10 mouse cellular contexts compared by ENCODE assay signal in genomic region chr10:19362861-19363260, GRCm38 (mm10). TPM values are rescaled to one million over a fixed set of nuclear protein-coding genes. Genes with fewer than 3 reads are reported as not detected.
DNase-seq lines count a peak whose midpoint lies in the region; ATAC-seq lines count a peak whose summit lies in the region.
"Had no signal": no experiment of that assay in that cellular context is flagged by ENCODE, and none has a peak within 500 bp of the region (broad histone marks: within the 10 kb centered on the region; RNA-seq: fewer than 3 reads in every experiment).

No protein-coding gene starts in this region.

- H3K36me3 ChIP-seq in kidney, embryonic 14.5 days (ENCODE audit: control insufficient read depth, insufficient read depth, low read length), result no peaks in the 10 kb centered on the region
- no peaks in the 10 kb centered on the region for H3K36me3 ChIP-seq in embryonic facial prominence, embryonic 13.5 days
- H3K36me3 ChIP-seq in hindbrain, embryonic 14.5 days (replicated peaks; ENCODE audit: control insufficient read depth, insufficient read depth), result no peaks in the 10 kb centered on the region
- no peaks in the 10 kb centered on the region for H3K36me3 ChIP-seq in midbrain, embryonic 15.5 days (replicated peaks)

- H3K4me2 ChIP-seq in kidney, embryonic 14.5 days (replicated peaks; ENCODE audit: low read depth, low read length), result peak overlapping the region; percentile 33
- H3K4me2 ChIP-seq in embryonic facial prominence, embryonic 13.5 days, result peak overlapping the region; percentile 26; the same call in 1 of the 2 replicates
- peak overlapping the region; percentile 33 for H3K4me2 ChIP-seq in hindbrain, embryonic 14.5 days (replicated peaks)
- peak overlapping the region; percentile 36; the same call in 1 of the 2 replicates for H3K4me2 ChIP-seq in midbrain, embryonic 15.5 days

- H3K9ac ChIP-seq in kidney, embryonic 14.5 days (ENCODE audit: low read depth, low read length), result no peak overlapping the region
- H3K9ac ChIP-seq in embryonic facial prominence, embryonic 13.5 days, result no peak overlapping the region
- H3K9ac ChIP-seq in hindbrain, embryonic 14.5 days, result no peak overlapping the region
- H3K9ac ChIP-seq in midbrain, embryonic 15.5 days, result no peak overlapping the region

- no peaks in the 10 kb centered on the region for H3K4me1 ChIP-seq in kidney, embryonic 14.5 days (ENCODE audit: control insufficient read depth, insufficient read depth, low read length)
- H3K4me1 ChIP-seq in embryonic facial prominence, embryonic 13.5 days, result 0 out of 2 replicates have a peak, but pooled peaks cover 3% of the 10 kb centered on the region
- no peaks in the 10 kb centered on the region for H3K4me1 ChIP-seq in hindbrain, embryonic 14.5 days (replicated peaks; ENCODE audit: control insufficient read depth, insufficient read depth, low read length)
- H3K4me1 ChIP-seq in midbrain, embryonic 15.5 days, result peaks cover 6% of the 10 kb centered on the region; the same call in 1 of the 2 replicates

- 1% methylated on average over 17 of the region's 17 CpGs for WGBS in kidney, embryonic 14.5 days
- under 1% methylated on average over 17 of the region's 17 CpGs for WGBS in embryonic facial prominence, embryonic 13.5 days
- 2% methylated on average over 17 of the region's 17 CpGs for WGBS in hindbrain, embryonic 14.5 days
- WGBS in midbrain, embryonic 15.5 days, result 1% methylated on average over 17 of the region's 17 CpGs

- DNase-seq in kidney, adult 11 months, result no peak
- DNase-seq in hindbrain, embryonic 14.5 days (ENCODE audit: low spot score), result no peak
- no peak for DNase-seq in frontal cortex, postnatal 10 days (ENCODE audit: low spot score in 2 of 2)
- no peak for DNase-seq in thymus, postnatal 14 days
- no peak for DNase-seq in cerebellum, adult 11-12 months
- DNase-seq: adrenal gland, postnatal 25 days; lung, postnatal 10 days had no signal

- ATAC-seq in kidney, embryonic 14.5 days (ENCODE audit: low FRiP score, low TSS enrichment), result no peak
- no peak for ATAC-seq in embryonic facial prominence, embryonic 13.5 days (ENCODE audit: insufficient number of reproducible peaks, insufficient read depth, low FRiP score, low TSS enrichment, low read depth)
- no peak for ATAC-seq in hindbrain, embryonic 14.5 days (ENCODE audit: low FRiP score)
- ATAC-seq in midbrain, embryonic 15.5 days (replicated peaks), result no peak

- H3K9me3 ChIP-seq in kidney, embryonic 14.5 days (ENCODE audit: control insufficient read depth, low read length), result no peaks in the 10 kb centered on the region
- no peaks in the 10 kb centered on the region for H3K9me3 ChIP-seq in embryonic facial prominence, embryonic 13.5 days
- H3K9me3 ChIP-seq in hindbrain, embryonic 14.5 days (ENCODE audit: control insufficient read depth, low read length), result no peaks in the 10 kb centered on the region
- no peaks in the 10 kb centered on the region for H3K9me3 ChIP-seq in midbrain, embryonic 15.5 days

- peaks cover 63% of the 10 kb centered on the region for H3K27me3 ChIP-seq in kidney, embryonic 14.5 days (ENCODE audit: control insufficient read depth, insufficient read depth, low read length)
- H3K27me3 ChIP-seq in embryonic facial prominence, embryonic 13.5 days, result peaks cover 95% of the 10 kb centered on the region
- peaks cover 91% of the 10 kb centered on the region for H3K27me3 ChIP-seq in hindbrain, embryonic 14.5 days (ENCODE audit: control insufficient read depth, insufficient read depth, low read length)
- peaks cover 71% of the 10 kb centered on the region for H3K27me3 ChIP-seq in midbrain, embryonic 15.5 days (replicated peaks)

- no peak overlapping the region for H3K27ac ChIP-seq in kidney, embryonic 14.5 days (ENCODE audit: low read depth, low read length)
- no peak overlapping the region for H3K27ac ChIP-seq in embryonic facial prominence, embryonic 13.5 days
- H3K27ac ChIP-seq in hindbrain, embryonic 14.5 days, result no peak overlapping the region
- no peak overlapping the region for H3K27ac ChIP-seq in midbrain, embryonic 15.5 days

- H3K4me3 ChIP-seq in kidney, embryonic 14.5 days (ENCODE audit: low read length), result peak overlapping the region; percentile 10; the same call in 1 of the 2 replicates
- H3K4me3 ChIP-seq in embryonic facial prominence, embryonic 13.5 days, result peak overlapping the region; percentile 18; the same call in 1 of the 2 replicates
- peak overlapping the region; percentile 15; the same call in 1 of the 2 replicates for H3K4me3 ChIP-seq in hindbrain, embryonic 14.5 days (replicated peaks; ENCODE audit: low read length)
- peak overlapping the region; percentile 13; the same call in 1 of the 2 replicates for H3K4me3 ChIP-seq in midbrain, embryonic 15.5 days

RNA-seq across cellular contexts. Expression of gene Olig3, which starts 6.5 kb away (rescaled TPM):
- polyA plus RNA-seq in kidney, embryonic 14.5 days (2014; fragmentation: Nextera tagmentation; extraction: Ambion mirVana), result not detected in 2 replicates
- 0.35 TPM in 1 of 2 replicates, not detected in the other for polyA plus RNA-seq in embryonic facial prominence, embryonic 13.5 days (2015; fragmentation: Nextera tagmentation; extraction: Ambion mirVana)
- 9.2 and 11.1 TPM in 2 replicates for polyA plus RNA-seq in hindbrain, embryonic 14.5 days (2014; fragmentation: Nextera tagmentation; extraction: Ambion mirVana)
- polyA plus RNA-seq in midbrain, embryonic 15.5 days (2015; fragmentation: Nextera tagmentation; extraction: Ambion mirVana), result 1.6 and 2.7 TPM in 2 replicates
